Mouse (Mus musculus) limb, embryonic 14.5 days (tissue): ENCODE data around the gene Sh3bp1. TPM values are rescaled to one million over a fixed set of nuclear protein-coding genes. Genes with fewer than 3 reads are reported as not detected.

Experiments
- ATAC-seq: fragments of 200-750 bp; cut with Nextera tagmentation; 2 replicates; pipeline ENCODE4 v1.8.0; 2017; ENCODE audit warnings: low read depth, moderate number of reproducible peaks, moderate TSS enrichment; ENCODE audit not compliant: low FRiP score
- DNase-seq: peaks from one replicate; pipeline ENCODE4 v3.0.0-alpha.2; 2015; ENCODE audit warnings: low spot score
- H3K27ac ChIP-seq: fragments of 300-500 bp; sonication (generic); replicated peaks from 2 replicates; pipeline ENCODE4 v1.5.1; 2014; ENCODE audit warnings: low read depth, mild to moderate bottlenecking, low read length, moderate library complexity, mixed read lengths
- H3K27me3 ChIP-seq: fragments of 300-500 bp; sonication (generic); 2 replicates; pipeline ENCODE4 v1.6.1; 2014; ENCODE audit warnings: low read length, mixed read lengths; ENCODE audit not compliant: control insufficient read depth, insufficient read depth
- H3K36me3 ChIP-seq: fragments of 300-500 bp; sonication (generic); 2 replicates; pipeline ENCODE4 v1.6.1; 2014; ENCODE audit warnings: mild to moderate bottlenecking, low read length, moderate library complexity, mixed read lengths; ENCODE audit not compliant: control insufficient read depth, insufficient read depth
- H3K4me1 ChIP-seq: fragments of 300-500 bp; sonication (generic); 2 replicates; pipeline ENCODE4 v1.6.1; 2014; ENCODE audit warnings: antibody characterized with exemption, low read length, mixed read lengths; ENCODE audit not compliant: control insufficient read depth, insufficient read depth
- H3K4me2 ChIP-seq: fragments of 300-500 bp; sonication (generic); replicated peaks from 2 replicates; pipeline ENCODE4 v1.6.1; 2014; ENCODE audit warnings: low read depth, mild to moderate bottlenecking, low read length, moderate library complexity; ENCODE audit not compliant: severe bottlenecking
- H3K4me3 ChIP-seq: fragments of 300-500 bp; sonication (generic); replicated peaks from 2 replicates; pipeline ENCODE4 v1.5.1; 2014; ENCODE audit warnings: low read length
- H3K9ac ChIP-seq: fragments of 300-500 bp; sonication (generic); 2 replicates; pipeline ENCODE4 v1.6.1; 2014; ENCODE audit warnings: mild to moderate bottlenecking, low read depth, low read length, moderate library complexity; ENCODE audit not compliant: severe bottlenecking
- H3K9me3 ChIP-seq: fragments of 300-500 bp; sonication (generic); 2 replicates; pipeline ENCODE4 v1.6.1; 2016; ENCODE audit warnings: low read length; ENCODE audit not compliant: control insufficient read depth
- POLR2A ChIP-seq: fragments of 200-500 bp; IDR thresholded peaks from 2 replicates; pipeline ENCODE4 v1.8.0; 2012; ENCODE audit warnings: inconsistent platforms, mild to moderate bottlenecking, moderate library complexity, borderline replicate concordance; ENCODE audit not compliant: insufficient read depth, insufficient read length; ENCODE audit errors: extremely low read depth
- WGBS: fragments of 180-500 bp; shearing (Covaris S2); extraction: QIAGEN DNeasy Blood & Tissue Kit; methylation state at CpG from one replicate; pipeline ENCODE4 v1.1.7; 2014; 5-methylcytosine and 5-hydroxymethylcytosine counted together
- polyA plus RNA-seq, 2 experiments: library from polyadenylated mRNA; depleted of rRNA in 1 of 2; stranded (reverse) in 1 of 2; unstranded in 1 of 2; fragments of >200 nt; fragmentation: Nextera tagmentation in 1 of 2; extraction: Ambion mirVana in 1 of 2; gene quantifications; 2 replicates each; pipeline versions ENCODE4 v1.2.1 to v1.2.3; 2012 to 2014

Gene Sh3bp1
- polyA plus RNA-seq, 2 experiments, result 51.7 to 127 TPM

GRCm38 (mm10) chr15:78937311-78937710 is 37.7 kb downstream of the Sh3bp1 start:
- no peak for DNase-seq
- WGBS, result 98% methylated on average over 10 of the region's 10 CpGs
- Histone ChIP-seq H3K4me3 (no peak overlapping the region), H3K9me3 (no peaks in the 10 kb centered on the region), H3K36me3 (peaks cover 47% of the 10 kb centered on the region), H3K4me1 (peaks cover 6% of the 10 kb centered on the region), H3K27me3 (no peaks in the 10 kb centered on the region), H3K9ac (no peak overlapping the region), H3K4me2 (no peak overlapping the region), H3K27ac (no peak overlapping the region)
- no peak for ATAC-seq
- TF ChIP-seq POLR2A, result no peak

GRCm38 (mm10) chr15:78937963-78938362 is 38.4 kb downstream of the Sh3bp1 start:
- Histone ChIP-seq H3K4me2 (no peak overlapping the region), H3K27ac (no peak overlapping the region), H3K27me3 (no peaks in the 10 kb centered on the region), H3K9ac (no peak overlapping the region), H3K4me1 (peaks cover 9% of the 10 kb centered on the region), H3K9me3 (no peaks in the 10 kb centered on the region), H3K4me3 (no peak overlapping the region), H3K36me3 (peaks cover 47% of the 10 kb centered on the region)
- ATAC-seq, result no peak
- 89% methylated on average over 2 of the region's 2 CpGs for WGBS
- no peak for TF ChIP-seq POLR2A
- no peak for DNase-seq

GRCm38 (mm10) chr15:78940325-78940724 is 40.8 kb downstream of the Sh3bp1 start:
- H3K36me3 ChIP-seq, result peaks cover 47% of the 10 kb centered on the region
- no peak for TF ChIP-seq POLR2A
- peaks cover 9% of the 10 kb centered on the region for H3K4me1 ChIP-seq
- no peaks in the 10 kb centered on the region for H3K27me3 ChIP-seq
- no peak overlapping the region for H3K27ac ChIP-seq
- H3K4me3 ChIP-seq, result no peak overlapping the region
- 95% methylated on average over 13 of the region's 13 CpGs for WGBS
- DNase-seq (no peak), ATAC-seq (no peak)
- no peak overlapping the region for H3K9ac ChIP-seq
- no peak overlapping the region for H3K4me2 ChIP-seq
- no peaks in the 10 kb centered on the region for H3K9me3 ChIP-seq

GRCm38 (mm10) chr15:78942663-78943062 is 43.1 kb downstream of the Sh3bp1 start:
- ATAC-seq (peak; percentile 65), DNase-seq (peak; percentile 72)
- 4% methylated on average over 9 of the region's 9 CpGs for WGBS
- Histone ChIP-seq H3K4me1 (peaks cover 9% of the 10 kb centered on the region; the same call in 1 of the 2 replicates), H3K4me2 (peak overlapping the region; percentile 50), H3K9me3 (no peaks in the 10 kb centered on the region), H3K36me3 (peaks cover 33% of the 10 kb centered on the region), H3K27ac (no peak overlapping the region), H3K27me3 (no peaks in the 10 kb centered on the region), H3K4me3 (peak overlapping the region; percentile 33), H3K9ac (peak overlapping the region; percentile 46; the same call in 1 of the 2 replicates)
- no peak for TF ChIP-seq POLR2A

- ATAC-seq, result no peak
- Histone ChIP-seq H3K9me3 (no peaks in the 10 kb centered on the region), H3K27ac (no peak overlapping the region), H3K36me3 (peaks cover 7% of the 10 kb centered on the region), H3K9ac (no peak overlapping the region), H3K4me1 (peaks cover 19% of the 10 kb centered on the region), H3K4me3 (no peak overlapping the region), H3K27me3 (no peaks in the 10 kb centered on the region), H3K4me2 (no peak overlapping the region)
- TF ChIP-seq POLR2A, result no peak
- WGBS, result 81% methylated on average over 7 of the region's 7 CpGs
- DNase-seq, result no peak
Observed at GRCm38 (mm10) chr15:78946232-78946631, 46.7 kb downstream of the Sh3bp1 start.

GRCm38 (mm10) chr15:78947657-78948056 is 48.1 kb downstream of the Sh3bp1 start, which contains the start of gene Triobp:
Gene Triobp (plus strand): TSS chr15:78947724.
- Histone ChIP-seq H3K9me3 (no peaks in the 10 kb centered on the region), H3K4me1 (peaks cover 17% of the 10 kb centered on the region), H3K27ac (0 out of 2 replicates have a peak within 1 kb of the TSS, but pooled peaks have one; percentile 48), H3K36me3 (peaks cover 6% of the 10 kb centered on the region; the same call in 1 of the 2 replicates), H3K4me3 (peak within 1 kb of the TSS; percentile 50), H3K4me2 (peak within 1 kb of the TSS; percentile 77), H3K9ac (peak within 1 kb of the TSS; percentile 51), H3K27me3 (no peaks in the 10 kb centered on the region)
- peak; percentile 96 for DNase-seq
- WGBS, result under 1% methylated on average over 24 of the region's 24 CpGs
- peak; percentile 94 for ATAC-seq
- no peak for TF ChIP-seq POLR2A
